Mouse (Mus musculus) spleen, adult 18-20 months (tissue): Measurements from ENCODE around the gene Ctnnd2.

Experiments used
- DNase-seq, 2 experiments: peaks; one replicate each; pipeline ENCODE4 v3.0.0; 2022; ENCODE audit warnings: mixed read lengths in 2 of 2

Ctnnd2 gene

DNA sequence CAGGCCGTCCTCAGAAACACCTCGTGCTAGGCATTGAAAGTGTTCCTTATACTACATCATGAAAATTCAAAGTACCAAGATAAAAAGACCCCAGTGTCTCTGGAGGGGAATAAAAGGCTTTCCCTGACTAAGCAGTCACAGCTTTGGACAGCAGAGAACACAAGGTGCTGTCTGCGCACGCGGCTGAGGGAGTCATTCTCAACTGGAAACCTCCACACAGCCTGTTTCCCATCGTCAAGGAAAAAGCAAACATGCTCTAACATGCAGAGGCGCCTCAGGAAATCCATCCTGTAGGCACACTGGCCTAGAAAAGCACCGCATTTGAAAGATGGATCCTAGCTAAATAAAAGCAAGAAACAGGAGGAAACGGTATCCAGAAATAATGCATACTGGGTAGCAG, 483.0 kb downstream of the Ctnnd2 start:
- DNase-seq, result no peak

DNA sequence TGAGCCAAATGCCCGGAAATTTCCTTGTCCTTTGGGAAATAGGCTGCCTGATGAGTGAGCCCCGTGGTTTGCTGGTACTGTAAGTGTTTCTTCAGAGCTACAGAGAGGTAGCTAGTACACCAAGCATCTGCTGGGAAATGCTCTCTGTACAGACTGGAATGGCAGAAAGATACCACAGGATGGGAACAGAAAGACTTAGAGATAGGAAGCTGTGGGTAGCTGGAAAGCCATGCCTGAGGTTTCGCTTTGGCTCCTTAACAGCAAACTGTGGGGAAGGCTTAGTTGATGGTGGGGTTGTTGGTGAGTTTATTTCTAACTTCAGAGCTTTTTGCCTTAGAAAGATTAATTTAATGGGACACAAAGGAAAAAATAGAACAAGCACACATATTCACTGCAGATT, 485.2 kb downstream of the Ctnnd2 start:
- no peak for DNase-seq

- no peak for DNase-seq
These were observed 488.3 kb downstream of the Ctnnd2 start for GRCm38 (mm10) chr15:30660539-30661149.

DNA sequence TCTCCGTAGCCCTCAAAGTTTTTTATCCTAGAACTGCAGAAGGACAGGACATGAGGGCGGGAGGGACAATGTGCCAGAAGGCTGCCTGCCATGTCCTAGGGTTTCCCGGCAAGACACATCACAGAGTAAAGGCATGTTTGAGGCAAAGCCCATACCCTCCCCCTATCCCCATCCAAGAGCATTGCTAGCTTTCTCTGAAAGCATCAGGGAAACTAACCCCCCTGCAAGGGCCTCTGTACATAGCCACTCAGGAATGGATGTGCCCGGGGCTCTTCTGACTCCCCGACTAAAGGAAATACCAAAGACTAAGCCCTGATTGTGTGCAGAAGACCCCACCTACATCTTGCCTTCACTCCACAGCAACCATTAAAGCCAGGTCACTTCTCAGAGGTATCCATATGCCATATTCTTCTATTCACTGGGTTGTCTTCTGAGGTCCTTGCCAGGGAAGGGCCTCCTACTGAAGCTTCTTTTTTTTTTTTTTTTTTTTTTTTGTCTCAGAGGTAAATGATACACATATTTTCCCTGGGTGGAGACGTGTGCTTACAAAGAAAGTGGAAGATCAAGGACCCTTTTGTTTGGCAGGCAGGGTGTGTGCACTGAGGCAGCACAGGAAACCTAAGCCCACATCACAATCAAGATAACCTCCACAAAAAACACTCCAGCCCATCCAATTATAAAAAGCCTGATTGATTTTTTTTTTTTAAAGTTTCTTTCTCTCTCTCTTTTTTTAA, 489.5 kb downstream of the Ctnnd2 start:
- DNase-seq, result no peak

- no peak for DNase-seq
These were observed 495.6 kb downstream of the Ctnnd2 start for GRCm38 (mm10) chr15:30667819-30668587.

DNA sequence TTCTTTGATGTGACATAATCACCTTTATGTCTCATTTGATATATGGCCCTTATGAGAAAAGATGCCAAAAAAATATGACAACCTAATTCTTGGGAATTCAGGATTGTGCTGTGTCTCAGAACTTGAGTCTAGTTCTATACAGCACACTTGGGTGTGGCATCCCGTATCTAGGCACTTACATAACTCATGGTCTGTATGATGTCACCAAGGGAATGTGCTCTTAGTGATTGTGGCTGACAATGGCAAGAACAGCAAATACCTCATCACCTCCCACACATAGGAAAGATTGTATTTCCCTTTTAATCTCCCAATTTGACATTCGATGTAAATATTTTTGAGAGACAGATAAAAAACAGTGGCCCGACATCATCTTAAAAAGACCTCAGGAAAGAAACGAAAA, 509.5 kb downstream of the Ctnnd2 start:
- DNase-seq, result no peak

DNA sequence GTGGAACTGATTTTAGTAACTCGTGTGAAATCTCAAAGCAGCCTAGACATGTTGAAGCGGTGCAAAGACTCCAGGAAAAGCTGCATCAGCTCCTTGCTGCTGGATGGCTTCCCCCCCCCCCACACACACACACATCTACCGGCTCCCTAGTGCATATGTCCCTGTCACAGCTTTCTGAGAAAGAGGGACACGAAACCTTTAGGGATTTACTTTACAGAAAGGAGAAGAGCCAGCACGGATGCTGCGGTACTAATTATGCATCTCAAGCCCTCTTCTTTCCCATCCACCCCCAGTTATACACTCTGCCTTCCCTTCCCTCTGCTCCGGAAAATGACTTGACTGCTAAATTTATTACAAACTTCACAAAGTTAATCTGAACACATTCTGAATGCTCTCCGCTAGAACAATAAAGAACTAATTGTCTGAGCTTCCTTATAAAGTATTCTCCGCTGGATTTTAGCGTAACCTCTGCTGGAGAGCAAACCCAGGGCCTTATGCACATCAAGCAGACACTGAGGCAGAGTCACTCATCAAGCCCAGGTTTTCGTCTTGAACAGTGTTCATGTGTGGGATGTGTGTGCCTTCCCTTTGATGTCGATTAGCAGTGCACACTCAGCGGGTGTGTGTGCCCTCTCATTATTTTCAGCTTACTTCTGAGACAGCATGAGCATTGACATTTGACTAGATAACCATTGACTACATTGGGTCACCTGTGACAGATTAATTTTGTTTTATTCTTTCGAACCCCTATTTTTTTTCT, 510.1 kb downstream of the Ctnnd2 start:
- DNase-seq, result no peak

- no peak for DNase-seq
These were observed 514.1 kb downstream of the Ctnnd2 start for GRCm38 (mm10) chr15:30686206-30687101.

DNA sequence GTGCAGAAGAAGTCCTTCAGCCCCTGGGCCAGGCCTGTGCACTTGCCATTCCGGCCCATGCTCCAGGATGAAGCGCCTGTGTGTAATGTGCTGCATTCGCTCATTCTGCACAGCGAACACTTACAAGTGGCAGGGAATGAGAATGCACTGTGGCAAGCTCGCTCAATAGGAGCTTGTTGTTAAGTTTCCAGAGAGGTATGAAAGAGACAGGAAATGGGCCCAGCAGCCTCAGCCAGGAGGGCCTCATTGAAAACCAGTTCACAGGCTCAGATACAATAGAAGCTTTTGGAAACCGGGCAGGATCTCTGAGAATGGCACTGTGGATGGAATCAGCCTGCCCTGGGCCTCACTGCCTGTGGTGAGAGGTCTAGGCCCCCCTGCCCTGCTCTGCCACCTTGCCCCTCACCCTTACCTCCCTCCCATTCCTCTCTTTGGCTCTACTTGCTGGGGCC, 521.4 kb downstream of the Ctnnd2 start:
- DNase-seq, result no peak

GRCm38 (mm10) chr15:30694286-30694685, 521.9 kb downstream of the Ctnnd2 start:
- no peak for DNase-seq

GRCm38 (mm10) chr15:30695859-30696258, 523.5 kb downstream of the Ctnnd2 start:
- DNase-seq, result no peak

- DNase-seq, result no peak
These were observed 525.0 kb downstream of the Ctnnd2 start for GRCm38 (mm10) chr15:30697356-30697755.

- DNase-seq, result no peak
These were observed 528.4 kb downstream of the Ctnnd2 start for GRCm38 (mm10) chr15:30700762-30701161.

- no peak for DNase-seq
These were observed 529.2 kb downstream of the Ctnnd2 start for GRCm38 (mm10) chr15:30701592-30701991.

DNA sequence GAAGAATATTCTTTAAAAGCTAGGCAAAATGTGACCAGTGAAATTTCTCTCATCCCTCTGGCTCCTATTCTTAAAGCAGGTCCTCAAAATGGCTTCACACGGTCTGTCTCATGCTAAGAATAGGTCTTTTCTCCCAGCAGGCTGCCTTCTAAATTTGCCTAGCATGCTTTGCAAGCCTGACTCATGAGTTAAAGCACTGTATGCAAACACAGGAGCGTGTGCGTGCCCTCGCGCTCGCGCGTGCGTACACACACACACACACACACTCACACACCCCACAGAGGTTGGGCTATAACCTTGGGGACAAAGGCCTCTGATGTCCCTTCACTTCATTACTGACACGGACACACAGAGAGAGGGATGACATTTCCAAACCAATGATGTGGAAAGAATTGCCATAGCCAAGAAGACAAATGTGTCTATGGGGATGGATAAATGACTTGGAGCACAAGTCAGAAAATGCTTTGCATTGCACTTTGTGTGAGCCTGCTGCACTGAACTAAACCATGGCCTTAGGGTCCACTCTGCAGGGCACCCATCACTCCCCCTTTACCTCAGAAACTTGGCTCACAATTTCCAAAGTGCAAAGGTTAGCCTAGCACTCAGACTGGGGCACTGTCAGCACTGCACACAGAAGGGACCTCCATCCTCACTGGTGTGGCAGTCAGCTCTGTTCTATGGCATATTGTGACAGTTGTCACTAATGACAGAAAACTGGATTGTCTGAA, 536.8 kb downstream of the Ctnnd2 start:
- no peak for DNase-seq

DNA sequence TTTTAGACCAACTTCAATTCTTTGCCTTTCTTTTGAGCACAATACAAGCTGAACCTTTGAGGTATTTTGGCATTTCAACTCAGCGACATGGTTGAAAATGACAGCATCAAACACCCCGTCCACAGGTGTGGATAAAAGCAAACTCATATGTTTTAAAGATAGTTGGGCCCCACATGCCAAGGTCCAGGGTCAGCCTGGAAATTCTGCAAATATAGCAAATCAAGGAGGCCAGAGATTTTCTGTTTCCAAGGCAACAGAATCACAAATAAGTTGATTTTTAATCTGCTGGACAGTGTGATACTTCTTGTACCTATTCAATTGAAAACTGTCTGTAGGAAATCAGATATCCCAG, 537.3 kb downstream of the Ctnnd2 start:
- no peak for DNase-seq

- DNase-seq, result no peak
These were observed 542.4 kb downstream of the Ctnnd2 start for GRCm38 (mm10) chr15:30714823-30715222.

GRCm38 (mm10) chr15:30718811-30719210, 546.4 kb downstream of the Ctnnd2 start:
- DNase-seq, result no peak

GRCm38 (mm10) chr15:30719226-30719625, 546.8 kb downstream of the Ctnnd2 start:
- no peak for DNase-seq

- DNase-seq, result no peak
These were observed 548.7 kb downstream of the Ctnnd2 start for GRCm38 (mm10) chr15:30721098-30721497.

- no peak for DNase-seq
These were observed 553.7 kb downstream of the Ctnnd2 start for GRCm38 (mm10) chr15:30726066-30726465.
